Mouse (Mus musculus): ENCODE data around the gene Atg9b. TPM values are rescaled to one million over a fixed set of nuclear protein-coding genes. Genes with fewer than 3 reads are reported as not detected.
A peak's percentile ranks its signal among the peaks of the same experiment; 100 is the strongest.

The Atg9b gene
- polyA plus RNA-seq, 1 experiment from 2014 or later = 4.2 TPM

GRCm38 (mm10) chr5:24350531-24351250 lies 41.3 kb downstream of the Atg9b start:
- Histone ChIP-seq H3K4me3 (replicated peaks; ENCODE audit: low read length) (peak overlapping the region; percentile 70), H3K9me3 (replicated peaks; ENCODE audit: control insufficient read depth, low read length) (no peaks in the 10 kb centered on the region), H3K27ac (ENCODE audit: low read length) (peak overlapping the region; percentile 69), H3K27me3 (ENCODE audit: control insufficient read depth, insufficient read depth, low read length) (peaks cover 9% of the 10 kb centered on the region; the same call in 1 of the 2 replicates), H3K9ac (ENCODE audit: low read length) (peak overlapping the region; percentile 88), H3K36me3 (ENCODE audit: control insufficient read depth, insufficient read depth, low read length) (no peaks in the 10 kb centered on the region), H3K4me1 (ENCODE audit: control insufficient read depth, insufficient read depth, low read length) (peaks cover 47% of the 10 kb centered on the region), H3K4me2 (ENCODE audit: low read depth, low read length) (peak overlapping the region; percentile 94)
- no peak for ATAC-seq (ENCODE audit: insufficient read depth, low FRiP score)
- WGBS = 32% methylated on average over 15 of the region's 15 CpGs

- WGBS = 46% methylated on average over 3 of the region's 3 CpGs
- Histone ChIP-seq H3K4me2 (ENCODE audit: low read depth, low read length) (peak overlapping the region; percentile 94), H3K27me3 (ENCODE audit: control insufficient read depth, insufficient read depth, low read length) (peaks cover 9% of the 10 kb centered on the region; the same call in 1 of the 2 replicates), H3K36me3 (ENCODE audit: control insufficient read depth, insufficient read depth, low read length) (no peaks in the 10 kb centered on the region), H3K9ac (ENCODE audit: low read length) (peak overlapping the region; percentile 88; the same call in 1 of the 2 replicates), H3K4me3 (replicated peaks; ENCODE audit: low read length) (peak overlapping the region; percentile 70), H3K27ac (ENCODE audit: low read length) (no peak overlapping the region), H3K9me3 (replicated peaks; ENCODE audit: control insufficient read depth, low read length) (no peaks in the 10 kb centered on the region), H3K4me1 (ENCODE audit: control insufficient read depth, insufficient read depth, low read length) (peaks cover 50% of the 10 kb centered on the region)
- no peak for ATAC-seq (ENCODE audit: insufficient read depth, low FRiP score)
Measured at GRCm38 (mm10) chr5:24350073-24350472, 41.9 kb downstream of the Atg9b start.

- ATAC-seq (ENCODE audit: insufficient read depth, low FRiP score) = no peak
- H3K9me3 ChIP-seq (replicated peaks; ENCODE audit: control insufficient read depth, low read length) = no peaks in the 10 kb centered on the region
- H3K4me2 ChIP-seq (ENCODE audit: low read depth, low read length) = peak overlapping the region; percentile 97
- WGBS = under 1% methylated on average over 30 of the region's 30 CpGs
- peaks cover 59% of the 10 kb centered on the region for H3K4me1 ChIP-seq (ENCODE audit: control insufficient read depth, insufficient read depth, low read length)
- no peaks in the 10 kb centered on the region for H3K36me3 ChIP-seq (ENCODE audit: control insufficient read depth, insufficient read depth, low read length)
- peaks cover 9% of the 10 kb centered on the region; the same call in 1 of the 2 replicates for H3K27me3 ChIP-seq (ENCODE audit: control insufficient read depth, insufficient read depth, low read length)
- H3K9ac ChIP-seq (ENCODE audit: low read length) = peak overlapping the region; percentile 61
- peak overlapping the region; percentile 49 for H3K4me3 ChIP-seq (replicated peaks; ENCODE audit: low read length)
- peak overlapping the region; percentile 51 for H3K27ac ChIP-seq (ENCODE audit: low read length)
Measured at GRCm38 (mm10) chr5:24348546-24348945, 43.4 kb downstream of the Atg9b start.

- H3K9ac ChIP-seq (ENCODE audit: low read length) = peak overlapping the region; percentile 61
- peak overlapping the region; percentile 49 for H3K4me3 ChIP-seq (replicated peaks; ENCODE audit: low read length)
- H3K9me3 ChIP-seq (replicated peaks; ENCODE audit: control insufficient read depth, low read length) = no peaks in the 10 kb centered on the region
- peak overlapping the region; percentile 97 for H3K4me2 ChIP-seq (ENCODE audit: low read depth, low read length)
- H3K36me3 ChIP-seq (ENCODE audit: control insufficient read depth, insufficient read depth, low read length) = no peaks in the 10 kb centered on the region
- peak overlapping the region; percentile 51; the same call in 1 of the 2 replicates for H3K27ac ChIP-seq (ENCODE audit: low read length)
- ATAC-seq (ENCODE audit: insufficient read depth, low FRiP score) = peak; percentile 39
- H3K4me1 ChIP-seq (ENCODE audit: control insufficient read depth, insufficient read depth, low read length) = peaks cover 59% of the 10 kb centered on the region
- WGBS = under 1% methylated on average over 41 of the region's 41 CpGs
- H3K27me3 ChIP-seq (ENCODE audit: control insufficient read depth, insufficient read depth, low read length) = peaks cover 9% of the 10 kb centered on the region; the same call in 1 of the 2 replicates
Measured at GRCm38 (mm10) chr5:24348128-24348527, 43.8 kb downstream of the Atg9b start.

- Histone ChIP-seq H3K4me1 (ENCODE audit: control insufficient read depth, insufficient read depth, low read length) (peaks cover 59% of the 10 kb centered on the region), H3K4me2 (ENCODE audit: low read depth, low read length) (peak overlapping the region; percentile 97; the same call in 1 of the 2 replicates), H3K9ac (ENCODE audit: low read length) (no peak overlapping the region), H3K4me3 (replicated peaks; ENCODE audit: low read length) (no peak overlapping the region), H3K27ac (ENCODE audit: low read length) (0 out of 2 replicates have a peak overlapping the region, but pooled peaks have one; percentile 15), H3K36me3 (ENCODE audit: control insufficient read depth, insufficient read depth, low read length) (no peaks in the 10 kb centered on the region), H3K27me3 (ENCODE audit: control insufficient read depth, insufficient read depth, low read length) (peaks cover 6% of the 10 kb centered on the region; the same call in 1 of the 2 replicates), H3K9me3 (replicated peaks; ENCODE audit: control insufficient read depth, low read length) (no peaks in the 10 kb centered on the region)
- ATAC-seq (ENCODE audit: insufficient read depth, low FRiP score) = no peak
- 31% methylated on average over 7 of the region's 7 CpGs for WGBS
Measured at GRCm38 (mm10) chr5:24347186-24347875, 44.6 kb downstream of the Atg9b start.

GRCm38 (mm10) chr5:24346313-24346712 lies 45.6 kb downstream of the Atg9b start:
- peaks cover 53% of the 10 kb centered on the region for H3K4me1 ChIP-seq (ENCODE audit: control insufficient read depth, insufficient read depth, low read length)
- peaks cover 5% of the 10 kb centered on the region; the same call in 1 of the 2 replicates for H3K27me3 ChIP-seq (ENCODE audit: control insufficient read depth, insufficient read depth, low read length)
- no peaks in the 10 kb centered on the region for H3K9me3 ChIP-seq (replicated peaks; ENCODE audit: control insufficient read depth, low read length)
- H3K4me2 ChIP-seq (ENCODE audit: low read depth, low read length) = no peak overlapping the region
- WGBS = 79% methylated on average over 7 of the region's 7 CpGs
- H3K9ac ChIP-seq (ENCODE audit: low read length) = no peak overlapping the region
- H3K4me3 ChIP-seq (replicated peaks; ENCODE audit: low read length) = no peak overlapping the region
- no peaks in the 10 kb centered on the region for H3K36me3 ChIP-seq (ENCODE audit: control insufficient read depth, insufficient read depth, low read length)
- H3K27ac ChIP-seq (ENCODE audit: low read length) = no peak overlapping the region
- ATAC-seq (ENCODE audit: insufficient read depth, low FRiP score) = no peak

GRCm38 (mm10) chr5:24344477-24345051 lies 47.4 kb downstream of the Atg9b start:
- WGBS = 10% methylated on average over 12 of the region's 12 CpGs
- peak overlapping the region; percentile 51 for H3K9ac ChIP-seq (ENCODE audit: low read length)
- no peak overlapping the region; the same call in 1 of the 2 replicates for H3K4me3 ChIP-seq (replicated peaks; ENCODE audit: low read length)
- peak overlapping the region; percentile 44 for H3K4me2 ChIP-seq (ENCODE audit: low read depth, low read length)
- H3K27ac ChIP-seq (ENCODE audit: low read length) = peak overlapping the region; percentile 84
- peaks cover 43% of the 10 kb centered on the region for H3K4me1 ChIP-seq (ENCODE audit: control insufficient read depth, insufficient read depth, low read length)
- no peaks in the 10 kb centered on the region for H3K36me3 ChIP-seq (ENCODE audit: control insufficient read depth, insufficient read depth, low read length)
- peak; percentile 83 for ATAC-seq (ENCODE audit: insufficient read depth, low FRiP score)
- H3K9me3 ChIP-seq (replicated peaks; ENCODE audit: control insufficient read depth, low read length) = no peaks in the 10 kb centered on the region
- no peaks in the 10 kb centered on the region for H3K27me3 ChIP-seq (ENCODE audit: control insufficient read depth, insufficient read depth, low read length)

GRCm38 (mm10) chr5:24343977-24344436 lies 47.9 kb downstream of the Atg9b start:
- 21% methylated on average over 2 of the region's 2 CpGs for WGBS
- Histone ChIP-seq H3K36me3 (ENCODE audit: control insufficient read depth, insufficient read depth, low read length) (no peaks in the 10 kb centered on the region), H3K9me3 (replicated peaks; ENCODE audit: control insufficient read depth, low read length) (no peaks in the 10 kb centered on the region), H3K4me3 (replicated peaks; ENCODE audit: low read length) (no peak overlapping the region), H3K27me3 (ENCODE audit: control insufficient read depth, insufficient read depth, low read length) (no peaks in the 10 kb centered on the region), H3K27ac (ENCODE audit: low read length) (peak overlapping the region; percentile 84), H3K9ac (ENCODE audit: low read length) (peak overlapping the region; percentile 51), H3K4me2 (ENCODE audit: low read depth, low read length) (peak overlapping the region; percentile 44), H3K4me1 (ENCODE audit: control insufficient read depth, insufficient read depth, low read length) (peaks cover 38% of the 10 kb centered on the region)
- no peak for ATAC-seq (ENCODE audit: insufficient read depth, low FRiP score)
